Mouse (Mus musculus): Measurements from ENCODE around the gene Fstl1.

Fstl1 gene

DNA sequence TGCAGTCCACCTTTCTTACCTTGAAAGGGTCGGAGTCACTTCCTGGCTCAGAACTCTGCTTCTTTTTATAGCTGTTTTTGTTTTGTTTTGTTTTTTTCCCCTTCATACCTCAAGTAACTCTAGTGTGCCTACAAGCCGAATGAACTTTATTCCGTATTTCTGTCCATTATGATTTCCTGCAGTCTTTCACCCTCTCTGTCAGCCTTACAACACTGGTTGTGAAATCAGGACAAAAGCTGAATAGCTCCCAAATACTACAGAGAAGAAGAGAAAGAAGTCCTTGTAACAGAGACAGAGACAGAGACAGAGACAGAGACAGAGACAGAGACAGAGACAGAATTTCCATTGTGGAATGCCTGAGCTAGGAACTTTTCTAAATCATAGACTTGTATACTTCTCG lies 41.3 kb downstream of the Fstl1 start:
- DNase-seq (ENCODE audit: extremely low spot score, low spot score), result no peak

DNA sequence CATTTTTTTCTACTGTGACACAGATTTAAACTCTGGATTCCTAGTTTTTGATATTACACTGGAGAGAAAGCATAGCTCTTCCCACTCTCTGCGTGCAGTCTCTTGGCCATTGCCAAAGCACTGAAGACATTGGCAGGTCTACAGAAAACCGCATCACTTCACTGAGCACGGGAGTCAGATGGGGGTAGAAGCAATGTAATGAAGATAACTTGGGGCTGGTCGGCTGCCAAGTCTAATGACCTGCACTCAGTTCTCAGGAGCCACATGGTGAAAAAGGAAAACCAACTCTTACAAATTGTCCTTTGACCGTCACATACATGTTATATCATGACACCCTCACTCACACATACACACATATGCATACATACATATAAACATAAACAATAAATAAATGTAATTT lies 47.3 kb downstream of the Fstl1 start:
- DNase-seq (ENCODE audit: extremely low spot score, low spot score), result no peak

DNA sequence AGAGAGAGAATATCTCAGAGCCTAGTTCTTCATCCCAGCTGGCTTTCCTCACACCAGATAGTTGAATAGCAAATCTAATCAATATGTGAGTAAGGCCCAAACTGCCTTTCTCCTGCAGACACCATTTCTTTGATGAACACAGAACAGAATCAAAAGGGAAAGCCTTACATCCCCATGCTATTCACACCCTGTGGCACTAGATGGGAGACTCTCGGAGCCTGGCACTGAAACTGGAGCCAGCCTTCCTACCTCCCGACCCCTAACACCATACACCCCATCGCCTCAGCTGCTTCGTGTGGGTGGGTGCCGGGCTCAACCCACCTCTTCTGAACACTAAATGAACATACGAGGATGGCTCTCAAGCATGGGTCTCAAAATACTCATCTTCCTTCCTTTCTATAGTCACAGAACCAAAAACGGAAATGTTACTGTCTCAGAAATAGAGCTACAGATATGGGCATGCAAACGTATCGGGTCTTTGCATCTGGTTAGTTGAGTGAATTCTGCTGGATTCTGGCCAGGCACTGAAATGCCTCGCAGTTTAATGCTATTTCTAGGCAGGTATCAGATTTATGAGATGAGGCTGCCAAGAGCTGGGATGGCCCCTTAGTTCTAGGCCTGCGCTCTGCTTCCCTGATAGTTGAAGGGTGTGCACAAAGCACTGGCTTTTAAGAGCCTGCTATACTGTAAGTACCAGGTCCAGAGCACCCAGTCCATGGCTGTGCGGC lies 48.3 kb downstream of the Fstl1 start:
- no peak for DNase-seq (ENCODE audit: extremely low spot score, low spot score)

DNA sequence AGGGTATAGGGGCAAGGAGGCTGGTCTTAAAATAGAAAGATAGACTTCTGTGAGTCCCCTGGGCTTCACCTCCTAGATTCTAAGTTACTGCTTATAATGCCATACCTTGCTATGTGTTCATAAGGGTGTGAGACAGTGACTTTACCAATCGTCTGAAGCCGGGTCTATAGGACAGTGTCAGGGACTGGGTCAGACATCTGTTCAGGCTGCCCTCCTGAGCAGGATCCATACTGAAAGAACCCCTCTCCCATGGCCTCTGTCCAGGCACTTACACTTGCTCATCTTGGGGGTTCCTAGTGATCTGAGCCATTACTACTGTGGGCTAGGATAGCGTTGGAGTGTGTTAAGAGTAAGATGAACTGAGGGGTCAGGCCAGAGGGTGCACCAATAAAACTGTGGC lies 49.6 kb downstream of the Fstl1 start:
- no peak for DNase-seq (ENCODE audit: extremely low spot score, low spot score)

DNA sequence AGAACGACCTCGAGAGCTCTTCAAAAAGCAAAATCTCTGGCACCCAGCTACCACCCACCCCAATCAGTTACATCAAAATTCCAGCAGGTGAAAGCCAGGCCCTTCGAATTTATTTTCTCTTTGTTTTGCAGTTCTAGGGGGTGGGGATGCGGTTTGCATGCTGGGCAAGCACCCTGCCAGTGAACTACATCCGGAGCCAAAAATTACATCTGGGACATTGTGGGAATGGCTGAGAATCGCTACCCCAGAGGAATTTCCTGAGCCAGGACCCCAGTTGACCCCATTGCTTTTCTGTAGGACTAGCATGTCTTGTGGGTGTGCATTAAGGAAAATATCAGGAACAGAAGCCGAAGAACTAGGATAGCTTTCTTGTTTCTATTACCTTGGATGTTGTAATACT lies 54.4 kb downstream of the Fstl1 start:
- DNase-seq (ENCODE audit: extremely low spot score, low spot score), result no peak

DNA sequence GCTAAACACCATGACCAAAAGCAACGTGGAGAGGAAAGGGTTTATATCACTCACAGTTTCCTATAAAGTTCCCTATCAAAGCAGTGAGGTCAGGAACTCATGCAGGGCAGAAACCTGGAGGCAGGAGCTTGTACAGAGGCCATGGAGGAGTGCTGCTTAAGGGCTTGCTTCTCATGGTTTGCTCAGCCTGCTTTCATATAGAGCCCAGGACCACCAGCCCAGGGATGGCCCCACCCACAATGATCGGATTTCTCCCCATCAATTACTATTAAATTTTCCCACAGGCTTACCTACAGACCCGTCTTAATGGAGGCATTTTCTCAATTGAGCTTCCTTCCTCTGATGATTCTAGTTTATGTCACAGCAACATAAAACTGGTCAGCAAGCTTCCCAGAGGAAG lies 60.9 kb downstream of the Fstl1 start:
- no peak for DNase-seq (ENCODE audit: extremely low spot score, low spot score)

DNA sequence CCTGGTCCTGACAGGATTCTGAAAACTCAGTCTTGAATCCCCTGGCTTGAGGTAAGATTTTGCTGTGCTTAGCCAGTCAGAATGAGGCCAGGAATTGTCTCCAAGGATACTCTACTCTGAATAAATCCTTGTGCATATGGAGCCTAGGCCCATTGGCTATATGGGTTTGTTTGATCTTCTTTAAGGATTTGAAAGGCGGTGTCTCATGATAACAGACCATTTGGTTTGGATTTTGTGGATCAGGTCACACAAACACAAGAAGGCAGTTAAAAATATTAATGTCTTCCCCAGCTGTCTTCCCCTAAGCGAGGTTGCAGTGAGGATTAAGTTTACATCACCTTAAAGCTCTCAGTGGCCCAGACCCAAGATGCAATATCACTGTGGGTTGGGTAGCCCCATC lies 65.8 kb downstream of the Fstl1 start:
- no peak for DNase-seq (ENCODE audit: extremely low spot score, low spot score)

DNA sequence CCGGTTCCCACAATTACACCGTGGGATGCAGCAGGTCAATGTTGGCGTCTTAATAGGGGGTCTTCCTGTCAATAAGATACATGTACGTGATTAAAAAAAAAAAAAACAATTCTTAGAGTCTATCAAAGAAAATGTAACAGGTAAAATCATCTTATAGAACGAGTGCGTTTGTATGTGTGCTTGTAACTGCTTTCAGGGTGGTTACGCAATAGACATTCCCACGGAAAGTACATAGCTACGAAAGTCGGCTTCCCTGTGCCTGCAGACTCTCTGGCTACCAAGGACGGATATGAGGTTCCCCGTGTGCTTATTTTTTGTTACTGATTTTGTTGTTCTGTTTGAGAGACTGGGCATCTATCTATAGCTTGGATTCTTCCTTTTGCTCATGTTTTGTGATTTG lies 67.1 kb downstream of the Fstl1 start:
- DNase-seq (ENCODE audit: extremely low spot score, low spot score), result no peak

DNA sequence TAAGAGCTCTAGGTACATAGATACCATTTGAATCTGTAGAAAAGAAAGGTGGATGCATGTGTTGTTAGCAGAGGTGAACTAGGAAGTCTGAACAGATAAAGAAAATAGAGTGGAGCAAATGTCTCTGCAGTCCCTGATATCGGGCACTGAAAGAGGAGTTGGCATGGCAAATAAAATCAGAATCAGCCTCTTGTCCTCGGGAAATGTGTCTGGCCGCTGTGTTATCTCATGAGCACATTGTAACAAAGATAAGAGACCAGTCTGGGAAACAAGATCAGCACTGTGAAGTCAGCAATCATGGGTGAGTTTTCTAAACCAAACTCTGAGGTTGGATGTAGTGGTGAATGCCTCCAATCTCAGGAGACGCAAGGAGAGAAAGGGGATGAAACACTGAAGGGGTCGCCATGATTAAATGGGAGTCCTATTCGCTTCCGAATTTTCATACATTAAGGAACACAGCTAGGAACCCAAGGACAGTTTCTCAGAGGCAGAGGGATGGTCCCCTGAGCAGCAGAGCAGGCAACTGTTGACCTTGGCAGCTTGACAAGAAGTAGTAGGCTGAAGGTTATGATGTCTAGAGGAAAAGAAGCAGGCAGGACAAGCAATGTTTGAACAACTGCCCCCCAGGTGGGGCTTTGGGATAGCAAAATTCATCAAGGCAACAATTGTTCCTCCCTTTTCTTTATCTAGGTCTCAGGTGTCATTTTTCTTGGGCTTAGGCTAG lies 68.7 kb downstream of the Fstl1 start:
- no peak for DNase-seq (ENCODE audit: extremely low spot score, low spot score)

DNA sequence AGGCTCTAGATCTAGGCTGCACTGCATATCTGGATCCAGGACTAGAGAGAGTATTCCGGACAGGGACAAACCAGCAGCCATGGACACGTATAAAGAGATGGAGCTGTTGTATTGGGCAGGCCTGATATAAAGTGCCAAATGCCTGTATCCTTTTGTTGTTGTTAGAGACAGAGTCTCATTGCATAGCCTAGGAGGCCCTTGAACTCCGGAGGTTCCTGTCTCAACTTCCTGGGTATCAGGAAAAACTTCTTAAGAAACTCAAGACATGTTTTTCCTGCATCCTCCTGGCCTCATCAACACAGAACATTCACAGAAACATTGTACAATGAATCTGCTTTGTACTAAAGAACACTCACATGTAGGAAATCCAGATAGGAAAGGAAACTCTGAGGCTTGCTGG lies 70.4 kb downstream of the Fstl1 start:
- no peak for DNase-seq (ENCODE audit: extremely low spot score, low spot score)

DNA sequence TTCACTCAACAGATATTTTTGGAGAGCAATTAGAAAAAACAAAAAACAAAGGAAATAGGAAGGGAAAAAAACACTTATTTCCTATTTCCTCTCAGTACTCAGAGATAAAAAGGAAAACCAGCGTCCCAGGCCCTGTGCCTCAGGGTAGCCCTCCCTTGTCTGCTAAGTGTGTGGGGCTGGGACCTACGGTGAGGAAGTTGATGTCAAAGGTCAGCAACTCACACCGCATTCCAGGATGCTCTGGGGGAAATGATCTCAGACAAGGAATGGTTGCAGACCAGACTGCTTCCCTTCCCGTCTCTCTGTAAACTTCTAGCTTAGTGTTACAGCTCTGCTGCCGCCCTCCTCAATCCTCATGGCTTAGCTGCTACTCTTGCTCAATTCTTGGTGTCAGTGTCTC lies 74.7 kb downstream of the Fstl1 start:
- peak; percentile 35 for DNase-seq (ENCODE audit: extremely low spot score, low spot score)

DNA sequence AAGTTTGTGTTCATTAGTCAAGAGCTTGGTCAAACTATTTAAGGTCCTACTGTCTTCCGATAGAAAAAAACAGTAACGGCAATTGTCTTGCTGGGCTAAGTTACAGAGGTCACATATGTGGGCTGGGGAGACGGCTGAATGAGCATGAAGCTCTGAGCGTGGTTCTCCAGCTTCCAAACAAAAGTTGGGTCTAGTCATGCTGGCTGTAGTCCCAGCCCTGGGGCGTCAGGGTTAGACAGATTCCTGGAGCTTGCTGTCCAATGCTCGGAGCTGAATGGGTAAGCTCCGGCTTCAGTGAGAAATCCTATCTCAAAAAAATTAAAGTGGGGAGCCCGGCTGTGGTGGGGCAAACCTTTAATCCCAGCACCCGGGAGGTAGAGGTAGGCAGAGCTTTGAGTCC lies 76.6 kb downstream of the Fstl1 start:
- DNase-seq (ENCODE audit: extremely low spot score, low spot score), result no peak

DNA sequence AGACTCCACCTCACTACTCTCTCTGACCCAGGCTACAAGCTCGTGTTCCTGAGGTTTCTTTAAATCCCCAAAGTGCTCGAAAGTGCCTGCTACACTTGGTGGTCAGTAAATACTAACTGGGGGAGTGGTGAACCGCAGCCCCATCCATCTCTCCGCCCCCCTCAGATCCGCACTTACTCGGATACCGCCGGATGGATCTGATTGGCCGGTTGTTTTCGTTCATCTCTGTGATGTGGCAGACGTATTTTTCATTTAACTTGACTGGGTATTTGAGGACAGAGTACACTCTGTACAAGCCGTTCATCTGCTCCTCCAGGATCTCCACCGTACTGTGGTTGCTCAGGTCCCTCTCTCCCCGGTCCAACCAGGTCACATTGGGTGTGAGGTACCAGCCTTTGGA lies 77.4 kb downstream of the Fstl1 start:
- DNase-seq (ENCODE audit: extremely low spot score, low spot score), result no peak

DNA sequence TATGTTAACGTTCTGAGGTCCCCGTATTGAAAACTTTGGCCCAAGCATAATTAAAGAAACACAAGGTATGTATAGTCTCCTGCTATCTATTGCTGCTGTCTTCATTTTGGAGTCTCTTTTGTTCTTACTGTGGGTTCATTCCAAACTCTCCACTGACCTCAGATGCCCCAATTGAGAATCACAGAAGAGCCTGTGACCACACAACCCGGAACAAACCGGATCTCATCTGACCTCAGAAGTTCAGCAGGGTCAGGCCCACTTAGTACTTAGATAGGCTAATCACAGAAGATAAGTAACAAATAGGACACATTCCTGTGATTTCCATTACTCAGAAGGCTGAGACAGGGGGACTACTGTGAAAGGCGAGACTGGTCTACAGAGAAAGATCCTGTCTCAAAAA lies 77.9 kb downstream of the Fstl1 start:
- DNase-seq (ENCODE audit: extremely low spot score, low spot score), result no peak

DNA sequence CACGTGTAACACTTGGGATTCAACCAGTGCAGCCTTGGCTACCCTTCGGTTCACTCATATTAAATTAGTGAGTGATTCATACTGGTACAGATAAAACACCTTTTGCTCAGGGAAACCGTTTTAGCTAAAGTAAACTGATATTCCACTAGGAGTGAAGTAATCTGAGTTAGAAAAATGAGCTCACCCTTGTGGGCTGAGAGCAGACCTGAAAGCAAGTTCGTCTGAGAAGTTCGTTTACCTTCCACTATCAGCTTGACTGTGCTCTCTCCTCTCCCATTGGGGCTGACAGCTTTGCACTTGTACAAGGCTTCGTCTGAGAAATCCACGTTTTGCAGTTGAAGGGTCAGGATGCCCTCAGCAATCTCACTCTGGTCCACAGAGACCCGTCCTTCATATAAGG lies 78.9 kb downstream of the Fstl1 start:
- DNase-seq (ENCODE audit: extremely low spot score, low spot score), result no peak

DNA sequence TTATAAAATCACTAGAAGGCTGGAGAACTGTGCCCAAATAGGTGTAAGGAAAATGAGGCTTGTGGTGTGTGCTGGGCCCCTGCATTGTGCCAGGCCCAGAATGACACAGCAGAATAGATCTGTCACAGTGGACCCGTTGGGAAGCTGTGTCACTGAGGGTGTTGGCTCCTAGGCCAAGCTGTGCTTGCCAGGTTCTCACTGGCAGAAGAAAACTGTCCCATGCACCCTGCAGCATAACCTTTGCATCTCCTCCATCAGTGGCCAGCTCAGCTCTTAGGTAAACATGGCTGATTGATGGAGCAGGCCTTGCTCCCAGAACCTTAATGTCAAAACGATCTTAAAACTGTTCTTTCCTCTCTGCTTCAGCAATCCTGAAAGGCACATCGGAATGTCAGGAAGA lies 79.7 kb downstream of the Fstl1 start:
- DNase-seq (ENCODE audit: extremely low spot score, low spot score), result no peak

DNA sequence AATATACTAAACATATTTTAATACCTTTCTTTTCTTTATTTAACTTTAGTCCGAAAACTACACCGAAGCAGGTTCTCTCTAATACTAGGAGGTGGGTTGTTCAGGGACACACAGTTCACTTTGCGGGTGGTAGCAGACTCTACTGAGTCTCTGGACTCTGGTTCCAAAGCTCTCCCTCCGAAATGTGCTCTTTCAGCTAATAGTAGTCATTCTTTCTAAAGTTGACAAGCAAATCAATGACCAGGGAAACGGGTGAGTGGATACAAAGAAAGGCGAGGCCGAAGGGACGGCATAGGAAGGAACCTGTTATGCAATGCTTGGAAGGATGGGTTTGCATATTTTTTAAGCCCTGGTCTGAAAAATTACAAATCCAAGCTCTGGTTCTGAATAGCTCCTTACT lies 80.8 kb downstream of the Fstl1 start:
- no peak for DNase-seq (ENCODE audit: extremely low spot score, low spot score)

DNA sequence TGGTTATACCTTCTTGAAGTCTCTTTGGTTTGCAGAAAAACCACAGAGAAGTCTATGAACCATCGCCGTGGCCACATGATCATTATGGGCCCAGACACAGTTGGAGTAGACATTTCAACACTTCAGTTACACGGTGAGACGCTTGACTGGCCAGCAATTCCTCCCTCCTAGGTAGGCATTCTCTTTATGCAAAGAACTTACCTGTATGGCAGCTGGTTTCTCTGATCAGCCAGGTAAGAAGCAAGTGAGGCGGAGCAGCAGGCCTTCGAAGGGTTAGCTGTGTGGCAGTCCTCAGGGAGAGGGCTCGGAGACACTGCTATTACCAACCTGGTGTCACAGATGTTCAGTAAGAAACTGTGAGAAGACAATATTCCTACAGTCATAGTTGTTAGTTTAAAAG lies 83.5 kb downstream of the Fstl1 start:
- DNase-seq (ENCODE audit: extremely low spot score, low spot score), result no peak

DNA sequence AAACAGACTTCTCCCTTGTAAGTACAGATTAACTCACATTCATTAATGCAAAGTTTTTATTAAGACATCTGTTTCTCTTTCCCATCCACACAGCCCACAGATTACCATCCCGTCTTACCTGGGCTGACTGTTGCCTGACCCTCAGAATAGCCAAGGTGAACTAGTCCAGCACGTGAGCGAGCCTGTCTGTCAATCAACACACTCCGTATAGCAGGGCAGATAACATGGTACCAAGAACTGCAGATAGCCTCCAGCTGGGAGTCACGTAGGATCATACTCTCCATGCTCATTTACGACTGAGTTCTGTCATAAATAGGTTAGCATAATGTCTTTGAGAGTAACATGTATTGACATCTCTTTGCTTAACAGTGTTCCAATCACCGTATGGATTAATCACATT lies 84.4 kb downstream of the Fstl1 start, which contains the start of gene Gm36028:
TSS of gene Gm36028 (minus strand) at position 118 of the 400 bp plus-strand sequence.
- DNase-seq (ENCODE audit: extremely low spot score, low spot score), result no peak

DNA sequence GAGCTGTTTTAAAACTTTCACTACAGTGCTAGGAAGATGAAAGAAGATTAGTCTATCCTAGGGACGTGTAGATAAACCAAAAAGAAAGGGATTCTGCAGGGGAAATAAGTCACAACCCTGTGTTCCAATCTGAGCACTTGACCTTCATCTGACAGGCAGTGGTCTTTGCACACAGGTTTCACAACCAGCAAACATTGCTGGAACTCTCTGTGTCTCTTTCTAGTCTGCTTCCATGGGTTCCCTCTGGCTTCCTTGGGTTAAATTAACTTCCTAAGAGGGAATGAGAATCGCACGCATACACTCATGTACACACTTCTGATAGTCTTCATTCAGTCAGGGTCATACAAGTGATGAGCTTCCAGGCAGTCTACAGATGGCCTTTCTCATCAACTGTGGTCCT lies 87.2 kb downstream of the Fstl1 start:
- no peak for DNase-seq (ENCODE audit: extremely low spot score, low spot score)

DNA sequence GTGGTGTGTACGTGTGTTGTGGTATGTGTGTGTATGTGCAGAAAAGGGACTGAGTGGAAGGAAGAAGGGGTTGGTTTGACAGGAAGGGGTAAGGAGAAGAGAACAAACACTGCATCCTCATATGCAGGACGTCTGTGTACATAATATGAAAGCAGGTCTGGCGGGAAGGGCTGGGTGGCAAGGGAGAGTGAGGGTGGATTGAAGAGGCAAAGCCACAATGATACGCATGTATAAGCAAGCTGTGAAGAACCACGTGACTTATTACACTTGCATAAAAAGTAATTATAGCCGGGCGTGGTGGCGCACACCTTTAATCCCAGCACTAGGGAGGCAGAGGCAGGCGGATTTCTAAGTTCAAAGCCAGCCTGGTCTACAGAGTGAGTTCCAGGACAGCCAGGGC lies 89.2 kb downstream of the Fstl1 start:
- no peak for DNase-seq (ENCODE audit: extremely low spot score, low spot score)

DNA sequence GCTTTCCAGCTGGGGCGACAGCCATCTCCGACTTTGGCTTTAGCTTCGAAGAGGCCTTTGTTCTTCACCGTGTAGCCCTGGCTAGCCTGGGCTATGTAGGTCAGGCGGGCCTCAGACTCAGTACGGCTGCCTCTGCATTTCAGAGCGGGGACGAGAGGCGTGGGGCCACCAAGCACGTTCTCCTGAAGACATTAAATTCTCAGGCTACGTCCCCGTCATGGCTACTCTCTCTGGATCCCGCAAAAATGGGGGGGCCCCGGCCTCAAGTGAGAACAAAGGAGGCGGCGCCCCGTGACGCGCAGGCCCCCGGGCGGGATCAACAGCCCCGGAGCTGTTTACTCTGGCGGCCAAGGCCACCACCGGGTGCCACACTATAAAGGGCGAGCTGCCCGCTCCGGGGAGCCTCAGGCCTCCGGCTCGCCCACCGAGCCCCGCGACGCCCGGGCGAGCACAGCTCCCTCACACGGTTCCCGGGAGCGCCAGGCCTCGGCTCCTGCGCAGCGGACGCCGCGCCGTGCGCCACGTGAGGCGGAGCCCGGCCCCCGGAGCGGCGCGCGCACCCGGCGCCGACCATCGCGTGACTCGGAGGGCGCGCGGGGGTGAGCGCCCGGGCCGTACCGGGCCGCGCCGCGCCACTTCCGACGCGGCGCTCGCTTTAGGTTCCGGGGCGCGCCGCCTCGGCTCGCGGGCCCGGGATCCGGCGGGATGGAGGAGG lies 91.3 kb downstream of the Fstl1 start, which contains the start of gene Lrrc58:
TSS of gene Lrrc58 (plus strand) at position 599 of the 715 bp plus-strand sequence.
- peak; percentile 86 for DNase-seq (ENCODE audit: extremely low spot score, low spot score)
